Comparison of ENCODE assay signal across 8 mouse cellular contexts in the genomic region with DNA sequence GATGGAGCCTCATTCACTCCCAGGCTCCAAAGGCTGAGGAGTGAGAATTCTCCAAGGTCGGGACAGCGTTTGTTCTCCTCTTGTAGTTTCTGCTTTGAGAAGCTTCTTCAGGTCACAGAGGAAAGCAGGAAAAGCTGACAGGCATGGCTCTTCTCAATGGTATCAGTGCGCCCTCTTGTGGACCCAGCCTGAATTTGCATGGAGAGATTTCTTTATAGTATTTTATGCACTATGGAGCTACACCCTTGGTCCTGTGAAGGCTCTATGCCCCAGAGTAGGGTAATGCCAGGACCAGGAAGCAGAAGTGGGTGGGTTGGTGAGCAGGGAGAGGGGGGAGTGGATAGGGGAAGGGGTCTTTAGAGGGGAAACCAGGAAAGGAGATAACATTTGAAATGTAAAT. TPM values are rescaled to one million over a fixed set of nuclear protein-coding genes. Genes with fewer than 3 reads are reported as not detected.
DNase-seq lines count a peak whose midpoint lies in the region; ATAC-seq and TF ChIP-seq lines count a peak whose summit lies in the region.

No protein-coding gene starts in this region.

- no peak overlapping the region for H3K27ac ChIP-seq in liver, embryonic 12.5 days
- no peak overlapping the region for H3K27ac ChIP-seq in kidney, adult 2 months (ENCODE audit: insufficient read depth, low read depth, low read length)
- no peak overlapping the region for H3K27ac ChIP-seq in neural tube, embryonic 12.5 days

- H3K4me3 ChIP-seq in liver, embryonic 12.5 days: no peak overlapping the region
- no peak overlapping the region for H3K4me3 ChIP-seq in kidney, adult 2 months (ENCODE audit: insufficient read depth, low read depth, low read length)
- no peak overlapping the region for H3K4me3 ChIP-seq in neural tube, embryonic 12.5 days

- no peaks in the 10 kb centered on the region for H3K27me3 ChIP-seq in liver, embryonic 12.5 days (replicated peaks)
- H3K27me3 ChIP-seq in kidney, adult 2 months (replicated peaks; ENCODE audit: control insufficient read depth, insufficient read depth, low read length): no peaks in the 10 kb centered on the region
- no peaks in the 10 kb centered on the region for H3K27me3 ChIP-seq in neural tube, embryonic 12.5 days (replicated peaks)

- H3K4me1 ChIP-seq in liver, embryonic 12.5 days: no peaks in the 10 kb centered on the region
- H3K4me1 ChIP-seq in kidney, adult 2 months (ENCODE audit: control insufficient read depth, insufficient read depth, low read length): no peaks in the 10 kb centered on the region
- no peaks in the 10 kb centered on the region for H3K4me1 ChIP-seq in neural tube, embryonic 12.5 days

- H3K9ac ChIP-seq in liver, embryonic 12.5 days: no peak overlapping the region
- H3K9ac ChIP-seq in neural tube, embryonic 12.5 days: no peak overlapping the region

- H3K4me2 ChIP-seq in liver, embryonic 12.5 days: no peak overlapping the region
- no peak overlapping the region for H3K4me2 ChIP-seq in neural tube, embryonic 12.5 days (replicated peaks)

- H3K36me3 ChIP-seq in liver, embryonic 12.5 days: no peaks in the 10 kb centered on the region
- no peaks in the 10 kb centered on the region for H3K36me3 ChIP-seq in kidney, adult 2 months (ENCODE audit: control insufficient read depth, insufficient read depth, low read length)
- no peaks in the 10 kb centered on the region for H3K36me3 ChIP-seq in neural tube, embryonic 12.5 days

- no peak for ATAC-seq in liver, embryonic 12.5 days
- ATAC-seq in neural tube, embryonic 12.5 days (ENCODE audit: low FRiP score, low read depth): 0 out of 2 replicates have a peak, but pooled peaks have one; percentile 17

- DNase-seq in liver: peak; percentile 51
- peak; percentile 47 for DNase-seq in cerebellum, adult 11 months
- DNase-seq in forelimb bud, embryonic 11.5 days (ENCODE audit: low read depth, low spot score): peak; percentile 70
- peak; percentile 74 for DNase-seq in kidney, adult 2 months
- DNase-seq in left cerebral cortex, postnatal 36 days (ENCODE audit: low spot score in 2 of 2): peak; percentile 58 to 75
- DNase-seq in yolk sac, embryonic 10.5 days (ENCODE audit: low spot score): peak; percentile 19

- H3K9me3 ChIP-seq in liver, embryonic 12.5 days (replicated peaks): no peaks in the 10 kb centered on the region
- no peaks in the 10 kb centered on the region for H3K9me3 ChIP-seq in neural tube, embryonic 12.5 days

- WGBS in liver, embryonic 12.5 days (ENCODE audit: insufficient replicate concordance): 3% methylated on average over 3 of the region's 3 CpGs
- WGBS in kidney, adult 2 months: 2% methylated on average over 3 of the region's 3 CpGs
- 5% methylated on average over 3 of the region's 3 CpGs for WGBS in neural tube, embryonic 12.5 days

- intact Hi-C loops in left cerebral cortex, postnatal 36 days (cut with DNase I): loop anchor here (1.0 to 10.0 kb wide), 2 partner anchors 376 to 419 kb away; no protein-coding TSS in a partner anchor

- TF ChIP-seq CTCF in kidney, adult 2 months (conservative IDR thresholded peaks at IDR 0.05; ENCODE audit: insufficient read depth, insufficient read length, low read depth, low read length): peak; percentile 81

- TF ChIP-seq POLR2A in kidney, adult 2 months (IDR thresholded peaks at IDR 0.05; ENCODE audit: low read depth, low read length): no peak

RNA-seq across cellular contexts. Expression of gene Ces1h, which starts 51.1 kb away (rescaled TPM):
- polyA plus RNA-seq in liver, embryonic 12.5 days (2016; fragmentation: Nextera tagmentation; extraction: Ambion mirVana): not detected in 2 replicates
- polyA plus RNA-seq in kidney, adult 2 months (2012; rRNA removed): 0.03 TPM in 1 of 2 replicates, not detected in the other
- not detected for total RNA-seq in left cerebral cortex, postnatal 36 days (2021)
- not detected in 2 replicates for polyA plus RNA-seq in neural tube, embryonic 12.5 days (2016; fragmentation: Nextera tagmentation; extraction: Ambion mirVana)

Comparison
In these comparisons a context has a peak if more than half of its experiments do, and no peak if none do; other contexts are left out.
1. DNase-seq: peak in every context shown above with its lines; median percentile 74 in kidney, adult 2 months; 70 in forelimb bud, embryonic 11.5 days; 66 in left cerebral cortex, postnatal 36 days; 51 in liver; 47 in cerebellum, adult 11 months; 19 in yolk sac, embryonic 10.5 days.